Mouse (Mus musculus) kidney, postnatal 36 days (tissue): ENCODE measurements around the gene Sh3gl1.
"Not testable (repeated sequence)": the region's sequence is repeated elsewhere in the genome, so short reads cannot be mapped to it uniquely, and the experiment has no call there.

Source experiments
- DNase-seq, 2 experiments: peaks; one replicate each; pipeline ENCODE4 v3.0.0; 2021 to 2022; ENCODE audit warnings: mixed read lengths in 2 of 2

The Sh3gl1 gene

DNA sequence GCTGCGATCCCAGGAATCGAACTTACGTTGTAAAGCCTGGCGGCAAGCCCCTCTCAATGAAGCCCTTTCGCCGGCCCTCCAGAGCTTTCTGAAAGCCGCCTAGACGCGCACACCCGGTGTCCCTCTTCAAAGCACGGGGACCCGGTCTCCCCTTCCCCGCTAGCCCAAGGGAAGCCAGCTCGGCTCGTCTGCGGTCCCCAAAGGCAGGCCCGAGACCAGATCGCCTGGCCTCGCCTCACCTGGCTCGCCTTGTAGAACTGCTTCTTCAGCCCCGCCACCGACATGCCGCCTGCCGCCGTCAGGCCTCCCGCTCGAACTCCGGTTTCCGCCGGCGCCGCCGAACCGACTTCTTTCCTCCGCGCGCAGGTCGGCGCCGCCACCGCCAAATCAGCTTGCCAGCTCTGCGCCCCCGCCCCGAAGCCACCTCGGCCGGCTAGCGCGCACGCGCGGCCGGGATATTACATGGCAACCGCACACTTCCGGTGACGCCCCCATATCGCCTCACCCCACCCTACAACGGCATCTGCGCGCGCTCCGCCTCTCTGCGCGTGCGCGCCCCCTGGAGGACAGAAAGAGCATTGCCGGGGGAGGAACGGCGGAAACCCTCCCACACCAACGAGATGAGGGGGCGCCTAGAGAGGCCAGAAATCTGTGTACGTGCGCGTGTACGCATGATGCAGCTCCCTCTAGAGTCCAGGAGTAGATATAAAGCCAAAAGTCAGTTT lies at the start of gene Sh3gl1:
Gene Sh3gl1, minus strand, starts transcription at position 460 of the 725 bp plus-strand sequence.
- peak; percentile 98 to 99 for DNase-seq

DNA sequence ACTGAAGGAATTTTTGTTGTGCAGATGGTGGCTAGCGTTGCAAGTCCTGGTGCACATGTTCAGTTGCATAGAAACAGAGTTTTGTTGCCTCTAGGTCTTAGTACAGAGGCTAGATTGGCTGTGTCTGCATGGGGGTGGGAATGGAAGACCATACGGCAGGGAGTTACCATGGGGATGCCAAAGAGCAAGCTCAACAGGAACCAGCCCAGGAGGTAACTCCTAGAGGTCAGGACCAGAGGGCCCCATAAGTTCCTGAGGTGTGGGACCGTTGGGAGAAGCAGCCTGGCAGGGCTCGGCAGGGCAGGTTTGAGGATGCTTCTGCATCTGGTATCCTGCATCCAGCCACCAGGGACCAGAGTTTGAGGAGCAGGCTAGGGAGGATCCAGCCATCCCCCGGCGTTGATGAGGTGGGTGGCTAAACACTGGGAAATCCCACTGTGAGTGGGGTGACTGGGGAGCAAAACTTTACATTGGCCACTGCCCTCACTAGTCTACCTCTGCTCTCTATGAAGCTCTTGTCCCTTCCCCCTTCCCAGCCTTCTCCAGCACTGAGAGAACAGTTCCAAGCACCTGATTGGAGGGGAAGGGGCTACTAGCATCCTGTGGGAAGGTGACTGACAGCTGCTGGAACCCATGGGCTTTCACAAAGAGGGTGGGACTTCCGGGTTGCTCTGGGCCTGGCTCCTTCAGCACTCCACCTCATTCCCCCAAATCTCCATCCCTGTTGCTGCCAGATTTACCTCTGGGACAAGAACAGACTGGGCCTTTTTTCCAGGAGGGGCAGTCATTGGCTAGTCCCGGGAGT lies 44.5 kb upstream of the Sh3gl1 start:
- peak; percentile 14 to 32 for DNase-seq

DNA sequence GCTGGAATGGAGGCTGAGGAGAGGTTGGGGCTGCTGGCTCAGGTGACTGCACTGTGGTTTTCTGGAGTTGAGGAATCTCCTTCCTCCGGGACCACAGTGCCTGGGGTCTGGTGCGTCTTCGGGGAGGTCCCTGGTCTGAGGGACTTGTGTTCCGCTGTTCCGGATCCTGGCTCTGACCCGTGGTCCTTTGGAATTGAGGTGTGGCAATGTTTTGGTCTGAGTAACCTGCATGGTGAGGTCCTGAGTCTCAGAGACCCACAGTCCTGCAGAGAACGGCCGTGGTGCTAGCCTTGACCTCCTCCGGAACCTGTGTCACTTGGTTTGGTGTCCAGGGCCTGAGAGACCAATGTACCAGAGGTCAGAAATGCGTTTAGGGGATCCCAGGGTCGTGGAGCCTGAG lies 43.5 kb upstream of the Sh3gl1 start:
- DNase-seq, result peak in 1 of 2 experiments; percentile 18

DNA sequence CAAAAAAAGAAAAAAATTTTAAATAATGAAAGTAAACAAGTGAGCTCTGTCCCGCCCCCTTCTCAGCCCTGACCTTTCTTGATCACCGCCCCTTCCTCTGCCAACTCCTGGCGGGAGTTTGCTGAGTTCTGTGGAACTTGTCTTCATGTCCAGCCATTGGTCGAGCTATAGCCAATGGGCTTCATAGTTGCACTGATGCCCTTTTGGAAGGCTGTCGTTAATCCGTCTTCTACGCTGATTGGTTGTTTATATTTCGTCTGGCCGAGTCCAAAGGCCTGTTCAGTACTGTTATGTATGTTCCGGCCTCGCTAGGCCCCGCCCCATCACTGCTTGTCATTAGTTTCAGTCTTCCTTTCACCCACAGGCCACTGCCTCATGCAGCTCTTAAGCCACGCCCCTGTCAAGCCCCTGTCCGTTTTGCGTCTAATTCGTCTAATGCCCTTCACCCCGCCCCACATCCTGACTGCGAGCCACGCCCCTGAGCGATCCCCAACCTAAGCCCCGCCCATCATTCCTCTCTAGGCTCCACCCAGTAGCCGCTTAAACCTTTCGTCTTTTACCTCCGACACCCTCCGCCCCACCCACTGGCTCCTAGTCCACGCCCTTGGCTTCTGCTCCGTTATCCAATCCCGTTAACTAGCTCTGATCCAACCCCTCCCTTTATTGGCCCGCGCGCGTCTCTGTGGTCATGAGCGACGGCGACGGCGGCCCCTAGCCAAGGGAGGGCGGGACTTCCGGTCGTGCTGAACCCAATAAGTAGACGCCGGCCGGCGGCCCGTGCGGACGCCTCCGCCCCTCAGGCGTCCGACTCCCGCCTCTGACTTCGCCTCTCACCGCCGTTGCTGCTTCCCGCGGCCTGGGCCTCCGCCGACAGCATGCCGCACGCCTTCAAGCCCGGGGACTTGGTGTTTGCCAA lies 42.7 kb upstream of the Sh3gl1 start, which contains the start of gene Hdgfl2:
Gene Hdgfl2, plus strand, starts transcription at position 755 of the 916 bp plus-strand sequence.
- peak; percentile 100 for DNase-seq

DNA sequence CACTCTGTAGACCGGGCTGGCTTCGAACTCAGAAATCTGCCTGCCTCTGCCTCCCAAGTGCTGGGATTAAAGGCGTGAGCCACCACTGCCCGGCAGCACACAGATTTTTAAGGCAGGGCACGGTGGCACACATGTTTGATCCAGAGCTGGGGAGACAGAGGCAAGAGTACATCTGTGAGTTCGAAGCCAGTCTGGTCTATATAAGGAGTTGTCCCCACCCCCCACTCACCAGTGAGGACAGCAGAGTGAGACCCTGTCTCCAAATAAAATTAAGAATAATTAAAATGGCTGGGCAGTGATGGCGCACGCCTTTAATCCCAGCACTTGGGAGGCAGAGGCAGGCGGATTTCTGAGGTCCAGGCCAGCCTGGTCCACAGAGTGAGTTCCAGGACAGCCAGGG lies 41.9 kb upstream of the Sh3gl1 start:
- DNase-seq, result not testable (repeated sequence)

DNA sequence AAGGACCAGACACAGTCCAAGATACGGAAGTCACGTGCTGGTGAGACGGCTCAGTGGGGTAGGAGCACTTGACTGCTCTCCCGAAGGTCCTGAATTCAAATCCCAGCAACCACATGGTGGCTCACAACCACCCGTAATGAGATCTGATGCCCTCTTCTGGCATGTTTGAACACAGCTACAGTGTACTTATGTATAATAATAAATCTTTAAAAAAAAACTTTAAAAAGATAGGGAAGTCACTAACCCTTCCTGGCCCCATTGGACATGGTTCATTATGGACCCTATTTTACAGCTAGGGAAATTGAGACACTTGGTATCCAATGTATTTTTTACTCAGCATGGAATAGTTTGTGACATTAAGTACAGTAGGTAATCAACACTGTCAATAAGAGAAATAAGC lies 41.1 kb upstream of the Sh3gl1 start:
- DNase-seq, result no peak

DNA sequence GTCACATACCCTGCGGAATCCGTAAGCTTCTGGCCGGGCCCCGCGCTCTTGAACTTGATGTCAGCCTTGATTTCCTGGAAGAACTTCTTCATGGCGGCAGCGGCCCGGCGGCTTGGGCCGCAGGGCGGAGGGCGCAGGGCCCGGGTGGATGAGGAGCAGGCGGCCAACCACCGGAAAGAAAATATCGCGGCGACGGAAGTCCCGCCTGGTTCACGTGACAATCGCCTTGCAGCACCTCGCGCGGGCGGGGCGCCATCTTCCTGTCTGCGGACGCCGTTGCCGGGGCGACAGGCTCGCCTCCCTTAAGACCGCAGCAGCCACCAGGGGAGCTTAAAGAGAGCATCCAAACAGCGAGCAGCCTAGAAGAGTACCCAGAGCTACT lies 38.4 kb upstream of the Sh3gl1 start, which contains the start of gene Ubxn6:
Gene Ubxn6, minus strand, starts transcription at position 202 of the 382 bp plus-strand sequence.
- peak; percentile 99 to 100 for DNase-seq

DNA sequence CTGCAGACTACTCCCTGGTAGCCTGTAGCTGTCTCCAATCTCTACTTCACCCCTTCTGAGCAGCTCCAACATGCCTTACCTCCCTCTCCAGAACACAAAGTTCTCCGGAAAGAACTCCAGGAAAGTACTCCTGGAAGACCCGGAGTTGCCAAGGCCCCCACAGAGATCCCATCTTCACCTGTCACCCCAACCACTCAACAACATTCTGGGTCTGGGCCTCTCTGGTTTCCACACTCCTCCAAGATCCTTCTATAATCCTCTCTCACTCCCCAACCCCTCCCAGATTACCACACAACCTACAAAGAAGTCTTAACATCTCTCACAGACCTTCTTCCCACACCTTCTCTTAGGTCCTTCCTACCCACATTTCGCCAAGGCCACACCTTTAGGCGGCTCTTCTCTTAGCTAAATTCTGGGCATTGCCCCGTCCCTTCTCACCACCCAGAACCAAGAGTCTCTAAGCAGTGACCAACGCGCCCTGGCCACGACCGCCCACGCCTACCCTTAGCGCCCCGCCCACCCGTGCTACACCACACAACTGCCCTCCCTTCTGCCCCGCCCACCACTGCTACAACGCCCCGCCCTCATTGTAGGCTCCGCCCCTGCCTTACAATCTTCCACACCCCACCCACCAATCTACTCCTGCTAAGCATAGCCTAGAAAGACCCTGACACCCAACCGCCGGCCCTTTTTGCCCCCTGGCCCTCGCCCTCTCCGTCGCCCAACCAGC lies 37.8 kb upstream of the Sh3gl1 start:
- DNase-seq, result peak; percentile 90 to 96

DNA sequence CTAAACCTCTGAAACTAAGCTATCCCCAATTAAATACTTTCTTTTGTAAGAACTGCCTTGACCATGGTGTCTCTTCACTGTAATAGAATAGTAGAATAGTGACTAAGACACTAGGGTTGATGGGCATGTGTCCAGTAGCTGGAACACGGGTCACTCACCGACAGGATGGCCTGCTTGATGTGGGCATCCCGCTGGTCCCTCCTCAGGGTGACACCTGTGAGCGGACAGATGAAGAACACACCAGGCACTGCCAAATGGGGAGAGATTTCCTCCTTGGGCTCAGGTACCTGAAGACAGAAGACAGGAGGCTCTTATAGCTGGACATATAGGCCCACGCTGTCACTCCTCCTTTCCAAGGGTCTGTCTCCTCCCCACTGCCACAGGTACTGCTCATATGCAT lies 35.8 kb upstream of the Sh3gl1 start:
- DNase-seq, result no peak

DNA sequence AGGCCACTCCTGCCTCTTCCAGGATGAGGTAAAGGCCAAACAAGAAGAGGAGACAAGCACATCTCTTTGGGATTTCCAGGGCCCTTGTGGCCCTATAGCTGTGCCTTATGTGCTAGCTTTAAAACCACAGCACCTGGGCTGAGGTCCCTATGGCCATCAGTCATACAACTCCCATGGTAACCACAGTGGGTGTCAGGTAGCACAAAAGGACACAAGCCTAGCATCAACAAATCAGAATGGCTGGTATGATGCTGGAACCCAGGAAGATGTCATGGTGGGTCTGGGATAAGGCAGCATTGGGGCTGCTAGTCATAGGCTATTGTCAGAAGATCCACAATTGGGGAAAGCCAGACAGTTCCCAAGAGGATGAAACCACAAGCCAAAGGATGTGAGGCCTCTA lies 34.7 kb upstream of the Sh3gl1 start:
- DNase-seq, result no peak

DNA sequence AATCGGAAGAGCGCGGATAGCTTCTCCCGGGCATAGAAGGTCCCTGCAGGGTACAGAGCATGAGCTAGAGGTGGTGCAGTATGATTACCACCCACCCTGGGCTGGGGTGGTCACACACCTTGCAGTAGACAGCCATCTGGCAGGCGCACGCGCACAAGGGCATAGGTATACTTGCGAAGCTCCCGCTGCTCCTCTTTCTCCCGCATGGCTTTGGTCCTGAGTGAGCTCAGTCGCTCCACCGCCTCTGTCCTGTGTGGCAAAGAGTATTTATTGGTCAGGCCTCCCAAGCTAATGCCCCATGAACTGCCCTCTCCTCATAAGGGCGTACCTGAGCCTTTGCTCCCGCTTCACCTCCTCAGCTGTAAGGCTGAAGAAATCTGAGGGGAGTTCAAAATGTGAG lies 32.6 kb upstream of the Sh3gl1 start:
- no peak for DNase-seq

DNA sequence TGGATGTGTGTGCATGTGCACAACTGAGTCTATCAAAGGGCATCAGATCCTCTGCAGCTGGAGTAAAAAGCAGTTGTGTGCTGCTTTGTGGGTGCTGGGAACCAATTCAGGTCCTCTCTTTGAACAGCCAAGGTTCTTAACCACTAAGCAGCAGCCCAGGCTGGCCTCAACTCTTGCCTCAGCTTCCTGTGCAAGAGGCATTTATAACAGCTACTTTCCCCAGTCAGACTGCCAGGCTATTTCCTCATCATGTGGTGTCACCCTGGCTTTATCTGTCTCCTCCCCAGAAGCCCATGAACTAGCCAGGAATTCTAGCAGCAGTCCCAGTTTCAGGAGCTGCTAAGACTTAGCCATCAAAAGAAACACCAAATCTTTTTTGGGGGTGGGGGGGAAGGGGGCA lies 30.0 kb upstream of the Sh3gl1 start:
- no peak for DNase-seq

DNA sequence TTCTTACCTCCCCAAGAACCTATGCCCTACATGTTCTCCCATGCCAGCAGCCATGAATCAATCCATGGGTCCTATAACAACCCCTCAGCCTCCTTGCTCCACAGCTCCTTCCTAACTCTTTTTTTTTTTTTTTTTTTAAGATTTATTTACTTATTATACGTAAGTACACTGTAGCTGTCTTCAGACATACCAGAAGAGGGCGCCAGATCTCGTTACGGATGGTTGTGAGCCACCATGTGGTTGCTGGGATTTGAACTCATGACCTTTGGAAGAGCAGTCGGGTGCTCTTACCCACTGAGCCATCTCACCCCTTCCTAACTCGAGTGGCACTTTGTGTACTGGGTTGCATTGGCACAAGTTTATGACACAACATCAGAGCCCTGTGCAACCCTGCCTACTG lies 29.3 kb upstream of the Sh3gl1 start:
- DNase-seq, result not testable (repeated sequence)

DNA sequence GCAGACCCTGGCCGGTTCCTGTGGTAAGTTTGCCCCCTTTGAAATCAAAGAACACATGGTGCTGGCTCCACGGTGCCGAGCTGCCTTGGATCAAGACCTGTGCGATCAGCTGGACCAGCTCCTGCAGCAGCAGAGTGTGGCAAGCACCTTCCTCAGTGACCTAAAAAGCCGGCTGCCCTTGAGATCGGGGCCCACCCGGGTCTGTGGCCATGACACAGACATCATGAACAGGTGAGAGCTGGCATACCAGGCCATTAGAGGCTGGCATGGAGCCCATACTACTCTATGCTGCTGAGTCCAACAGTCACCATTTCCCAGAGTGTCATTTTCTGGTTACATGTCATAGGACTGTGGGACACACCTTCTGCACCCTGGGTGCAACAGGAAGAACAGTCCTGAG lies 25.6 kb upstream of the Sh3gl1 start:
- no peak for DNase-seq

DNA sequence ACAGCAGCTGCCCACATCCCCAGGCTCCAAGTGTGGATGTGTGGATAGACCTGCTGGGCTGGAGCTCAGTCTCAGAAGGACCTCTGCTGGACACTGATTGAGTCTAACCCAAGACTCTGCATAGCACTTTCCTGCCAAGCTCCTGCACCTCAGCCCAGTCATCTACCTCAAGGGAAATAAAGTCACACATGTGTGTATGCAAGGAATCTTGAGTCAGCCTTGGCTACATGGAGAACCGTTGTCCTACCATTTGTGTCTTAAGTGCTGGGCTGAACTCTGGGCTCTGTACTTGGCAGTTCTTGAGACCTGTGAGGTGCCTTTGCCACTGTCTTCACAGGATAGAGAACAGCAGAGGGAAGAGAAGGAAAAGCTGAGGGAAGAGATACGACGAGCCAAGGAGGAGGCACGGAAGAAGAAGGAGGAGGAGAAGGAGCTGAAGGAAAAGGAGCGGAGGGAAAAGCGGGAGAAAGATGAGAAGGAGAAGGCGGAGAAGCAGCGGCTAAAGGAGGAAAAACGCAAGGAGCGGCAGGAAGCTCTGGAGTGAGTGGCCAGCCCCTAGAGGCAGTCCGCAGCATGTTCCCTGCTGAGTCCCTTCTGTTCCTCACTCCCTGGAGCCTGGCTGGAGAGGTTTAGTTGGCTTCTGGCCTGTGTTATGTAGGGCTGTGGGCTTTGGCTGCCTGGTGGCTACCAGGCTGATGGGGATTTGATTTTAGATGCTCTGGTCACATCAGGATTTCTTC lies 21.1 kb upstream of the Sh3gl1 start:
- no peak for DNase-seq

DNA sequence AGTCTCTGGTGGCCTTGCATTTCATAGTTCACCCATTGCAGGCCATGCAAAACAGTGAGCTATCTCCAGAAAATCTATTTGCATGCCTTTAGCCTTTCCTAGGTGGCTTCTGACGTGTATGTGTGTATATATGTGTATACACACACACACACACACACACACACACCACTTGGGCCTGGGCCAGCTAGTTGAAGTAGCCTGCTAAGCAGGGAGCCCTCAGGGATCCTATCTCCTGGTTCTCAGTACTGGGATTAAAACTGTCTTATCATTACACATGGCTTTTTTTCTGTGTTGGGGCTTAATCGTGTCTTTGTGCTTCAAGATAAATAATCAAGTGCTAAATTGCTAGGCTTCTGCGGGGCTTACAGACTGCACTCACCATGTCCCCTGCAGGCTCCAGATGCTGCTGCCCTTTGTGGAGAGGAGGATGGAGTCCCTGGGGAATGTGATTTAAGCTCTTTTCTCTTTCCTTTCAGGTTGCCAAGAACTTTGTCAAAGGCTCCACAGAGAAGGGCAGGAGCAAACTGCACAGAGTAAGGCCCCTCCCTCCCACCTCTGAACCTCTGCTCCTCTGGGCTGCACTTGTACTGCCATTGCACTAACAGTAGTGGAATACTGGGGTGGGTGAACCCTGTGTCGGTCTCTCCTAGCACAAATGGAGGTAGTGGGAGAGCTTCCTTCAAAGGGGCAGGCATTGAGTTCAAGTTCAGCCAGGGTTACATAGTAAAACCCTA lies 19.7 kb upstream of the Sh3gl1 start:
- DNase-seq, result no peak

DNA sequence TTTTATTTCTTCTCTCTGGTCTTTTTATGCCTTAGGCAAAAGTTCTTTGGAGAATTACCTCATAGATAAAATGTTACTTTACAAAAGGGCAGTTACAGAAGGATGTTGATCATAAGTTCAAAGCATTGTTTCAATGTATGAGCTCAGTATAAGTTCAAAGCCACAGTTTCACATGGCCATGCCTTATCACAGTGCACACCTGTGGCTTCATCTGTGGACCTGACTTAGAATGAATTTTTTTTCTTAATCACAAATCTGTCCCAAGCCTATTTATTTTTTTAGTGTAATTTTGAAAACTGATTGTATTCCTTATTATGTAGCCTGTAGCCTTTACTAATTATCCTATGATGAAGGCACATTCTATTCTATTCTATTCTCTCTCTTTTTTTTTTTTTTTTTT lies 18.5 kb upstream of the Sh3gl1 start:
- DNase-seq, result no peak

DNA sequence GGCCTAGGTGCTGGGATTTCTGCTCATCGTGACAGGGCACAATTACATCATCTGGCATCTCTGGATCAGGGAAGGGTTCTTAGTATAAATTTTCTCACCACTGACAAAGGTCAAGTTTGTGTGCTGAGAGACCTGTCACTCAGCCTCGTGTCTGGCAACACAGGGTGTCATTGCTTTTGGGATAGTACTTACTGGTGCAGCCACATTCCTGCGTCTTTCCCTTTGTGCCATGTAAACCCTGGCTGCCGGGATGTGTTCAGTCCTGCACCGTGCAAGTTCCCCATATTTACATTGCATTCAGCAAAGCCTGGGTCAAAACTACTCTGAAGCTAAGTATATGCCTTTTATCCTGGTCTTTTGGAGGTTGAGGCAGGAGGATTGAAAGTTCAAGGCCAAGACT lies 14.9 kb upstream of the Sh3gl1 start:
- no peak for DNase-seq

DNA sequence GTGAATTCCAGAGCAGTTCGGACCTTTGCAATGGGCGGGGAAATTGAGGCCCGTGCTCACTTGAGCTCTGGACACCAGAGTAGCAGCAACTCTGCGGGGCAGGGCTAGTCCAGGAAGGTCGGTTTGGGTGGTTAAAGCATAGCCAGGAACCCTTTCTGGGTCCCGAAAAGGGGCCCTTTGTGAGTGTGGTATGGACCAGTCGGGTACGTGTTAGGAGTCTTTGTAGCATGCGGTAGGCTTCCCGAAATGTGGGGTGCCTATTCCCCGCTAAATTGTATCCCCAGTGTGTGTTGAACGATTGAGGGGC lies 4.4 kb upstream of the Sh3gl1 start:
- DNase-seq, result no peak

DNA sequence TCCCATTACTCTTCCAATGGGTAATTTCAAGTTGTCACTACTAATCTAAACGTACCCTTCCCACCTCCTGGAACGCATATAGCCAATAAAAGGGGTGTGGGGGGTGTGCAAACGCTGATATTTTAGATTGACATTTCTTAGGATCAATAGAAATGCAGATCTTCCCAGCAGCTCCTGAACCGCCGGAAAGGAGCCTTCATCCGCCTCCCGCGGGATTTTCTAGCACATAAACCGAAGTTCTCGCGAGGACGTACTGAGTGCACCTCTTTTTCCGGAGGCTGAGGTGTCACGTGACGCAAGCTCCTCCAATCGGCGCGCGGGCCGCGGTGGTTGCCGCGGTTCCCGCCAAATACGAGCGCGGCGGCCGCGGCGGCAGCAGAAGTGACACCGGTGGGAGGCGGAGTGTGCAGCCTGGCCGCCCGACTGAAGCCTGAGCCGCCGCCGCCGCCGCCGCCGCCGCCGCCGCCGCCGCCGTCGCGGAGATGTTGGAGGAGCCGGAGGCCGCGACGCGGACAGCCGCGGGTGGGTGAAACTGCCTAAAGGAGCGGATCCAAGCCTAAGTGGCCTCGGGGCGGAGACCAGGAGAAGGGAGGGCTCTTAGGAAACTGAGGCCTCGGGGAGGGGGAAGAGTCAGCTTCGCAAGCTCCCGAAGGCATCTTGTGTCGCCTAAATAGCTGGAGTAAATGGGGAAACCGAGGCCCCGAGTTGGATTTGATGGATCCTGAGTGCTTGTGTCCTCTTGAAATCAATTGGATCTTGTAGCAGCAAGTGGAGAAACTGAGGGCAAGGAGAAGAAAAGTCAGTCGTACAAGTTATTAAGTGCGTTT lies 3.8 kb upstream of the Sh3gl1 start, which contains the start of gene Chaf1a:
Gene Chaf1a, plus strand, starts transcription at position 410 of the 827 bp plus-strand sequence.
- DNase-seq, result peak; percentile 99 to 100
